Mouse (Mus musculus): ENCODE data around the gene Sart3.

The Sart3 gene

DNA sequence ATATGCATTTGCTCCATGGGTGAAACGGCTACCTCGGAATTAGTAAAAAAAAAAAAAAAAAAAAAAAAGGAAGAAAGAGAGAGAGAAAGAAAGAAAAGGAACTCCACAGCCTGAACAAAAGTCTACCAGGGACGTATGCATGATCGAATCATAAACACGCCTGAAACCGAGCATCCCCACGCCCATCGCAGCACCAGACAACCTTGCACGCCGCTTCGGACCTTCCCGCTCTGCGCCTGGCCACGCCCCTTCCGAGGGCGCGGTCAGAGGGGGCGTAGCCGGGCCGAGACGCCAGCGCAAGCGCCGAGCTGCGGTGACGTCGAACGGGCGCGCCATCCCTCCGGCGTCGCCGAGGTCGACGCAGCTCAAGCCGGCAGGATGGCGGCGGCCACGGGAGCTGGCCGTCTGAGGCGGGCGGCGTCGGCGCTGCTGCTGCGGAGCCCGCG is at the start of gene Sart3, which contains the start of gene Iscu:
Gene Sart3, minus strand, starts transcription at position 61 of the 446 bp plus-strand sequence.
Gene Iscu, plus strand, starts transcription at position 299 of the 446 bp plus-strand sequence.
- DNase-seq (ENCODE audit: low spot score), result peak; percentile 94

GRCm38 (mm10) chr5:113818572-113818971 is 46.3 kb upstream of the Sart3 start:
- DNase-seq (ENCODE audit: low spot score), result no peak

DNA sequence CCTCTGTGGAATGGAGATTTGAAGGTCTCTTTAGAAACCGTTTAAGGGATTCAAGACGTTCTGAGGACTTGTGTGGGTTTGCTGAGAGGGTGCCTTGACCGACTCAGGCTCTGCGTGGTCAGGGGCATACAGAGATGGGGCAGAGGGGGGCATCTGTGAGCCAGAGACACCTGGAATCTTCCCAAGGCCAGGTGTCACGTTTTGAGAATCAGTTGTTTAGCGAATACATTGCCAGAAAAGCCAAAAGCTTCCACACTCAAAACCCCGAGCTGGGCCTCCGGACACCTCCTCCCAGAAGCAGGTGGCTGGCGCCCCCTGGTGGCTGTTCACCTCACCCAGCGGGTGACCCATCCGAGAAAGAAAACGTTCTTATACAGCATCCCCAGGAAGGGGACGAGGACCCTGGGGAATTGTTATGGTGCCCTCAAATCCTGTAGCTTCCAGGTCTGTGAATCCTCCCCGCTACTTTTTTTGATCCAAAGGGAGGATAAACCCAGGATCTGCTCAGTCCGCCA is 43.4 kb upstream of the Sart3 start:
- peak; percentile 49 for DNase-seq (ENCODE audit: low spot score)

- DNase-seq (ENCODE audit: low spot score), result no peak
Measured at GRCm38 (mm10) chr5:113815041-113815389, 42.7 kb upstream of the Sart3 start.

- no peak for DNase-seq (ENCODE audit: low spot score)
Measured at GRCm38 (mm10) chr5:113814111-113815040, 42.1 kb upstream of the Sart3 start.

GRCm38 (mm10) chr5:113813608-113814007 is 41.3 kb upstream of the Sart3 start:
- DNase-seq (ENCODE audit: low spot score), result no peak

DNA sequence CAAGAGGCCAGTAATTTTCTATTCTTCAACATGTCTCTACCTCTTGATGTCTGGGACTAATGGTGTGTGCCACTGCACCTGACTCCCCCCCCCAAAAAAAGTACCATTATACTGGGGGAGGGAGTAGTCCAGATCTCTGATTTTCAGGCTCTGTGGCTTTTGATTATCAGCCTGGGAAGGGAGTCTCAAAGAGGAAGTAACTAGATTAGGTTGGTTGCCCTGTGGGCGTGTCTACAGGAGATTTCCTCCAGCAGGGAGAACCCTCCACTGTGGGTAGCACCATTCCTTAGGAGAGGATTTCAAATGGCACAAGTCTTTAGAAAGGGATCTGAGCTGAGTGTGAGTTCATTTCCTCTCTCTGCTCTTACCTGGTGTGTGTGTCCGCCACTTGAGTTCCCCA is 40.3 kb upstream of the Sart3 start:
- no peak for DNase-seq (ENCODE audit: low spot score)

GRCm38 (mm10) chr5:113811824-113812420 is 39.6 kb upstream of the Sart3 start:
- peak; percentile 35 for DNase-seq (ENCODE audit: low spot score)

DNA sequence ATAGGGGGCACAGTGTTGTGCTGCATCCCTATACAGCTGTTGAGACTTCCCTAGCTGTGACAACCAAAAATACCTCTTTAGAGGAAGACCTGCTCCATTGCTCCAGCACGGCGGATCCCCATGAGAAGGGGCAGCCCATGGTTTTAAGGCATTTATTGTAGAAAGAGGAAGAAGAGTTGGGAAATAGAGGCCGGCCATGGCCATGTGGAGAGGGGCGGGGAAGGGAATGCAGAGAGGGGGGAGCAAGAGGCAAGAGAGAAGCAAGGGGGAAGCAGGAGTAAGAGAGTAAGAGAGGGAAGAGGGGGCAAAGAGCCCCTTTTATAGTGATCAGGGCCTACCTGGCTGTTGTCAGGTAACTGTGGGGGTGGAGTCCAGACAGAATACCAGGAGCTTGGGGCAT is 37.8 kb upstream of the Sart3 start:
- DNase-seq (ENCODE audit: low spot score), result no peak

GRCm38 (mm10) chr5:113808177-113808576 is 35.9 kb upstream of the Sart3 start:
- DNase-seq (ENCODE audit: low spot score), result no peak

- DNase-seq (ENCODE audit: low spot score), result no peak
Measured at GRCm38 (mm10) chr5:113807712-113808111, 35.4 kb upstream of the Sart3 start.

GRCm38 (mm10) chr5:113806414-113806813 is 34.1 kb upstream of the Sart3 start:
- no peak for DNase-seq (ENCODE audit: low spot score)

DNA sequence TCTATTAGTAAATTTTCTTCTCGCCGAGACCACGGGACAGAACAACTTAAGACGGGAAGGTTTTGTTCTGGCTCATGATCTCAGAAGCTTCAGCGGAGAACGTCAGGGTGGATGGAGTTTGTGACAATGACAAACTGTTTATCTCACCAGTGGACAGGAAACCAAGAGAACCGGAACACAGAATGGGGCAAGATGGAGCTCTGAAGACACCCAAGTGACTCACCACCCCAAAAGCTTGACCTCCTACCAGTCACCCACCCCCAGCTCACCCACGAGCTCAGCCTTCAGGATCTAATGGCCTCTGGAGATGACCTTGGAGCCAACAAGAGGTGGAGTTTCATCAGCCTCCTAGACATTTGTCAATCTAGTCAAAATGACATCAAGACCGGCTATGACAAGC is 33.0 kb upstream of the Sart3 start:
- no peak for DNase-seq (ENCODE audit: low spot score)

DNA sequence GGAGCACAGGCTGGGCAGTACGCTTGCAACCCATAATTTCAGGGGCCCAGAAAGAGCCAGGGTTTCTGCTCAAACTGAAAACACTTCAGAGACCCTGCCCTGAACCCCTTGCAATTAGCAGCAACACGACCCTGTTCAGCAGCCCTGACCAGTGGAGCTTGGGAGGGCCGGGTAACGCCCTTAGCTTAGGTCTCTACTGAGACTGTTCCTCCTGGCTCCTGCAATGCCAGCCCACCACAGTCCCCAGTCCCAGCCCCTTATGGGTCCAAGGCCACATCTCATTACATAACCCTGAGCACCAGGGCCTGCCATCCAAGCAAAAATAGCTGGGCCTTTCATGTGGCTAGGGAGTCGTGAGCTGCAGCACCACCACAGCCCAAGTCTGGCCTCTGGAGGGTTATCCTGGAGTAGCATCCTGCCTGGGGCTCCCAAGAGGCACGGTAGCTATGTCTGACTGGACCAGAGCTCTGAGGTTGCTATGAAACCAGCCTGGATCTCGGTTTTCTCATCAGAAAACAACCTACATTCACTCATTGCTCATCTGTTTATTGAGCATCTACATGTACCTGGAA is 32.2 kb upstream of the Sart3 start:
- DNase-seq (ENCODE audit: low spot score), result no peak

DNA sequence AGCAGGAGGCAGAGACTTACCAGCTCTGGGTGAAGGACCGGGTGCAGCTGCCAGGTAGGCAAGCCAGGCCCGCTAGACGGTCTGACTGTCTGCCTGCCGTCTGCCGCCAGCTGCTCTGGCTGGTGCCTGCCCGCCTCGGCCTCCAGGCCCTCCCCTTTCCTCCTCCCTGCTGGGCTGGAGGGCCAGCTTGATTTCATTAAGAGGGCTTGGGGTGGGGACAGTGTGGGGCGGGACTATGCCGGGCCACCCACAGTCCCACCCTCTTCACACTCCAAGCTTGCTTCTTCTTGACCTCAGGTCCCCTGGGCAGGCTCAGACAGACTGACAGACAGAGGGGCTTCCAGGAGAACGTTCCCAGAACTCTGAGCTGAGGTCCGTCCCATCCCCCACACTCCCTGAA is 28.0 kb upstream of the Sart3 start, which contains the start of gene Tmem119:
Gene Tmem119, minus strand, starts transcription at position 237 of the 400 bp plus-strand sequence.
- peak; percentile 52 for DNase-seq (ENCODE audit: low spot score)

GRCm38 (mm10) chr5:113799691-113800090 is 27.4 kb upstream of the Sart3 start:
- DNase-seq (ENCODE audit: low spot score), result no peak

DNA sequence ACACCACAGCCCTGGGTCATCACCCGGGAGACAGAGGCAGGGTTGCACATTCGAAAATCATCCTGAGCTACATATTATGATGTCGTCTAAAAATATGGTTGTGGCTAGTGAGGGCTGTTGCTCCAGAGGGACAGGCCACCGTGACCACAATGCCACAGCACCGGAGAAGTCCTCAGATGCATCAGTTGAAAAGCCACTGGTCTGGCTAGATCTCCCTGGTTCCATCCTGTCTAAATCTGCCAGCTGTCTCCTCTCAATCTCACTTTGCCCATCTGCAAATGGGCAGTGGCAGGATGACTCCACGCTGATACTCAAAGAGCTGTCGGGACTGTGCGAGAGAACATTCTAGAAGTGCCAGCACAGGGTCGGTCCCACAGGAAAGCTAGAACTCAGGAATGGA is 26.2 kb upstream of the Sart3 start:
- DNase-seq (ENCODE audit: low spot score), result no peak

DNA sequence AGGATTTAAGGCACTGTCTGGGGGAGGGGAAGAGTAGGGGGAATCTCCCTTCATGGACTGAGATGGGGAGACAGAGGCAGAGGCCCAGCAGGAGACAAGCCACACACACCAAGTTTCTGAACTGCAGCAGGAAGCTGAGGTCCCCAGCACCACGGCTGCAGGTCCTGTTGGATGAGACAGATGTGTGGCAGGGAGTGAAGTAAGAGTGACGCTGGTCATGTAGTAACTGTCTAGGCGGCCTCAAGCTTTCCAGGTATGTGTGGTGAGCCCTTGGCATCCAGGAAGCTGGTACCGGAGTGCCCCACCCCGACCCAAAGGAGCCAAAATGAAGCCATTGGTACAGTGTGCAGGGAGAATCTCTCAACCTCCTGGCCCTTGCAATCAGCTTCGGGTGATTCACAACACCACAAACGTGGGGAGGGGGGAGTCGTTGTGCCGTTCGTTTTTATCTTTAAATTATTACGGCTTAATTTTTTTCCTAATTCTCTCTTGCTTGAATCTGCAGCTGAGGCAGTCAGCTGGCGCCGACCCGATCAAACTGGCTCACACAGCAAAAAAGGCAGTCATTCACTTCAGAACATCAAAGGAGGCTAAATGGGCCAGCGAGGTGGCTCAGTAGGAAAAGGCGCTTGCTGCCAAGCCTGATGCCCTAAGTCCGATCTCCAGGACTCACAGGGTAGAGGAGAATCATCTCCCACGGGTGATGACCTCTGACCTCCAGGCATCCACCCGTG is 25.0 kb upstream of the Sart3 start:
- DNase-seq (ENCODE audit: low spot score), result no peak

GRCm38 (mm10) chr5:113796401-113797148 is 24.3 kb upstream of the Sart3 start:
- no peak for DNase-seq (ENCODE audit: low spot score)

- no peak for DNase-seq (ENCODE audit: low spot score)
Measured at GRCm38 (mm10) chr5:113791197-113792095, 19.1 kb upstream of the Sart3 start.

All from lung, postnatal 25 days (tissue).